Mouse (Mus musculus) adrenal gland, postnatal 10 days (tissue): ENCODE data around the gene Sphkap. TPM values are rescaled to one million over a fixed set of nuclear protein-coding genes. Genes with fewer than 3 reads are reported as not detected.

Experiments used
- DNase-seq: peaks from one replicate; pipeline ENCODE4 v3.0.0; 2021; ENCODE audit warnings: mixed read lengths
- long read RNA-seq, 2 experiments: library from polyadenylated mRNA; stranded (forward); transcript quantifications; one replicate each; pipeline ENCODE4 v2.0.0; 2021
- total RNA-seq, 2 experiments: library from RNA; stranded (reverse); gene quantifications; 2 replicates each; pipeline ENCODE4 v1.2.3; 2021

Sphkap gene
- total RNA-seq, result 1 to 10 TPM; 3.5 to 3.7 TPM
- long read RNA-seq, experiment 1, partial matches to known transcripts, result 0 of 1 reads
- long read RNA-seq, experiment 1, other reads (novel, unspliced or antisense), result 1 of 1 reads
- long read RNA-seq, experiment 2, partial matches to known transcripts, result 1 of 1 reads
- long read RNA-seq, experiment 2, other reads (novel, unspliced or antisense), result 0 of 1 reads

GRCm38 (mm10) chr1:83408021-83408464 is at the start of gene Sphkap:
Sphkap (minus strand) TSS chr1:83408200.
- DNase-seq, result peak; percentile 70

GRCm38 (mm10) chr1:83451291-83451690 is 43.3 kb upstream of the Sphkap start:
- DNase-seq, result no peak

GRCm38 (mm10) chr1:83440422-83440821 is 32.4 kb upstream of the Sphkap start:
- DNase-seq, result no peak

GRCm38 (mm10) chr1:83433932-83434331 is 25.9 kb upstream of the Sphkap start:
- DNase-seq, result no peak

GRCm38 (mm10) chr1:83429866-83430265 is 21.9 kb upstream of the Sphkap start:
- DNase-seq, result no peak

- no peak for DNase-seq
These were observed 384 bp downstream of the Sphkap start for GRCm38 (mm10) chr1:83407616-83408015.

- no peak for DNase-seq
These were observed 984 bp downstream of the Sphkap start for GRCm38 (mm10) chr1:83406882-83407549.

GRCm38 (mm10) chr1:83401079-83401478 is 6.9 kb downstream of the Sphkap start:
- DNase-seq, result no peak

GRCm38 (mm10) chr1:83396284-83396683 is 11.7 kb downstream of the Sphkap start:
- DNase-seq, result no peak

GRCm38 (mm10) chr1:83395559-83395958 is 12.4 kb downstream of the Sphkap start:
- DNase-seq, result no peak

GRCm38 (mm10) chr1:83389419-83389818 is 18.6 kb downstream of the Sphkap start:
- DNase-seq, result no peak

- DNase-seq, result no peak
These were observed 30.6 kb downstream of the Sphkap start for GRCm38 (mm10) chr1:83377404-83377803.

- no peak for DNase-seq
These were observed 41.5 kb downstream of the Sphkap start for GRCm38 (mm10) chr1:83366456-83366855.

- DNase-seq, result no peak
These were observed 45.8 kb downstream of the Sphkap start for GRCm38 (mm10) chr1:83362168-83362567.

GRCm38 (mm10) chr1:83346453-83346852 is 61.5 kb downstream of the Sphkap start:
- DNase-seq, result no peak

- no peak for DNase-seq
These were observed 62.4 kb downstream of the Sphkap start for GRCm38 (mm10) chr1:83345572-83345971.

- no peak for DNase-seq
These were observed 62.9 kb downstream of the Sphkap start for GRCm38 (mm10) chr1:83345069-83345468.

GRCm38 (mm10) chr1:83342726-83343250 is 65.2 kb downstream of the Sphkap start:
- DNase-seq, result peak; percentile 6

- no peak for DNase-seq
These were observed 68.6 kb downstream of the Sphkap start for GRCm38 (mm10) chr1:83339358-83339757.

- no peak for DNase-seq
These were observed 91.1 kb downstream of the Sphkap start for GRCm38 (mm10) chr1:83316917-83317316.

GRCm38 (mm10) chr1:83315146-83315545 is 92.9 kb downstream of the Sphkap start:
- no peak for DNase-seq

GRCm38 (mm10) chr1:83311607-83312295 is 96.2 kb downstream of the Sphkap start:
- DNase-seq, result no peak
